10 mouse cellular contexts compared by ENCODE assay signal in genomic region chr4:142170882-142171768, GRCm38 (mm10).
DNase-seq lines count a peak whose midpoint lies in the region; ATAC-seq lines count a peak whose summit lies in the region.
"Had no signal": no experiment of that assay in that cellular context is flagged by ENCODE, and none has a peak within 500 bp of the region (broad histone marks: within the 10 kb centered on the region; RNA-seq: fewer than 3 reads in every experiment).

No protein-coding gene starts in this region.

- H3K27ac ChIP-seq in limb, embryonic 12.5 days = peak overlapping the region; percentile 35; the same call in 1 of the 2 replicates
- H3K27ac ChIP-seq: macrophage had no signal

- H3K9ac ChIP-seq in limb, embryonic 12.5 days (replicated peaks) = no peak overlapping the region; the same call in 1 of the 2 replicates

- H3K27me3 ChIP-seq in limb, embryonic 12.5 days = no peaks in the 10 kb centered on the region

- peaks cover 51% of the 10 kb centered on the region for H3K4me1 ChIP-seq in limb, embryonic 12.5 days (replicated peaks)

- no peak overlapping the region for H3K4me2 ChIP-seq in limb, embryonic 12.5 days

- DNase-seq in adrenal gland, postnatal 10 days = peak; percentile 48
- DNase-seq in adrenal gland, adult 18-20 months (ENCODE audit: low spot score in 2 of 2) = no peak
- peak; percentile 50 for DNase-seq in urinary bladder, postnatal 25 days (ENCODE audit: low spot score)
- DNase-seq in urinary bladder, postnatal 10 days (ENCODE audit: low spot score) = no peak
- DNase-seq in cerebellum, postnatal 14 days = no peak
- DNase-seq in spleen, postnatal 36 days (ENCODE audit: low spot score in 2 of 2) = no peak
- DNase-seq: cerebellum, adult 2 months had no signal

- no peaks in the 10 kb centered on the region for H3K36me3 ChIP-seq in limb, embryonic 12.5 days

- H3K9me3 ChIP-seq in limb, embryonic 12.5 days = no peaks in the 10 kb centered on the region

- ATAC-seq in limb, embryonic 12.5 days (ENCODE audit: insufficient number of reproducible peaks, insufficient read depth, low FRiP score, low TSS enrichment, low read depth) = no peak
- ATAC-seq in inflammation-experienced regulatory T-cells, adult 6 months = no peak

- no peak overlapping the region for H3K4me3 ChIP-seq in limb, embryonic 12.5 days (replicated peaks)

- WGBS in limb, embryonic 12.5 days = 63% methylated on average over 18 of the region's 18 CpGs

Comparison
In these comparisons a context has a peak if more than half of its experiments do, and no peak if none do; other contexts are left out.
1. DNase-seq: peak in adrenal gland, postnatal 10 days (single experiment) and urinary bladder, postnatal 25 days (single experiment); none in adrenal gland, adult 18-20 months (0 of 2), urinary bladder, postnatal 10 days (single experiment), cerebellum, postnatal 14 days (0 of 2) and spleen, postnatal 36 days (0 of 2).